Mouse (Mus musculus) Muller cell, postnatal 12 days (primary cell): ENCODE results near the gene Krt23.

ENCODE experiments used
- DNase-seq: peaks from one replicate; pipeline ENCODE4 v3.0.0-alpha.2; 2015; ENCODE audit errors: inconsistent ontology term

The Krt23 gene

GRCm38 (mm10) chr11:99454044-99454443, 38.9 kb downstream of the Krt23 start:
- no peak for DNase-seq

GRCm38 (mm10) chr11:99448769-99449168, 44.2 kb downstream of the Krt23 start:
- DNase-seq: no peak

- no peak for DNase-seq
Measured at GRCm38 (mm10) chr11:99441220-99441619, 51.7 kb downstream of the Krt23 start.

- DNase-seq: no peak
Measured at GRCm38 (mm10) chr11:99439465-99439864, 53.5 kb downstream of the Krt23 start.

- DNase-seq: no peak
Measured at GRCm38 (mm10) chr11:99437972-99438371, 55.0 kb downstream of the Krt23 start, which contains the start of gene Krt20. TSS of gene Krt20 (minus strand) at chr11:99438150.

- DNase-seq: no peak
Measured at GRCm38 (mm10) chr11:99436625-99437024, 56.3 kb downstream of the Krt23 start.

- DNase-seq: peak; percentile 36
Measured at GRCm38 (mm10) chr11:99430670-99431069, 62.3 kb downstream of the Krt23 start.
